Mouse (Mus musculus): ENCODE measurements around the gene Pik3c2b.

Pik3c2b gene

DNA sequence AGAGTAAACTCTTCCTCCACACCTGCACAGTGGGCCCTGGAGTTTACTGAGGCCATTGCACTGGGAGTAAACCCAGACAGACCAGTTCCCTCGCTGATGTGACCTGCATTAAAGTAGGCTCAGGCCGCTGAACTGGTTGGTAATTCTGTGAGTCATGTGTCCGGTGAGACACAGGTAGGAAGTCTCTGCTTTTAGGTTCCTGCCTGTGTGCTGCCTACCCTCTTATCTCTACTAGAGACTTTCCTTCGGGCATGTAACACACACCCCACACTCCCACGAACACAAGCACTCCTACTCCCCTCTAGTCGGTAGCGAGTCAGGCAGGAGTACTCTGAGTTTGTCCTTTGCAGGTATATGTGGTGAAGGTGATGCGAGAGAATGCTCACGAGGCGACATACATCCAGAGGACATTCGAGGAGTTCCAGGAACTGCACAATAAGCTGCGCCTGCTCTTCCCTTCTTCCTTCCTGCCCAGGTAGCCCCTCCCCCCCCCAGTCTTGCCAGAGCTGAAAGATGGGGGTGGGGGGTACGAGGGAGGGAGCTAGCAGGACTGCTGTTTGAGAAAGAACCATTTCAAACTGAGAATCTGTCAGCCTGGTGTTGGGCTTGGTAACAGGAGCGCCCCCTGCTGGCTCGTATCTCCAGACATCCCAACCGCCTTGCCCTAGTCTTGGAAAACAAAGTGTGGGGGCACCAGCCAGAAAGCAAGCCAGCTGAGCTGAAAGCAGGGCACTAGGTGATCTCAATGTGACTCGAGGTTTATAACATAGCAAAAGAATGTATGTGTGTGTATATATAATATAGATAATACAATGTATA lies 55.7 kb downstream of the Pik3c2b start:
- DNase-seq = peak; percentile 84

DNA sequence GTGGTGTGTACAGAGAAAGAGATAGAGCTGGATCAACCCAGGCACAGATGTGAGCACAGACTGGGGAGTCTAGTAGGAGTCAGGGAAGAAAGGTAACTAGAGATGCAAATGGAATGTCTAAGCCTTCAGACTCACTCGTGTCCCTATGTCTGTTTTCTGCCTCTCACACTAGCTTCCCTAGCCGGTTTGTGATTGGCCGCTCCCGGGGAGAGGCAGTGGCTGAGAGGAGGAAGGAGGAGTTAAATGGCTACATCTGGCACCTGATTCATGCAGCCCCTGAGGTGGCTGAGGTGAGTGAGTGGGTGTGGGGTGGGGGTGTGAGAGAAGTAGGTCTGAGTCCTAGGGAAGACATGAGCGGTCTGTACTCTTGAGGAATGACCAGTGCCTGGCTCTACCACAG lies 56.6 kb downstream of the Pik3c2b start:
- no peak for DNase-seq

DNA sequence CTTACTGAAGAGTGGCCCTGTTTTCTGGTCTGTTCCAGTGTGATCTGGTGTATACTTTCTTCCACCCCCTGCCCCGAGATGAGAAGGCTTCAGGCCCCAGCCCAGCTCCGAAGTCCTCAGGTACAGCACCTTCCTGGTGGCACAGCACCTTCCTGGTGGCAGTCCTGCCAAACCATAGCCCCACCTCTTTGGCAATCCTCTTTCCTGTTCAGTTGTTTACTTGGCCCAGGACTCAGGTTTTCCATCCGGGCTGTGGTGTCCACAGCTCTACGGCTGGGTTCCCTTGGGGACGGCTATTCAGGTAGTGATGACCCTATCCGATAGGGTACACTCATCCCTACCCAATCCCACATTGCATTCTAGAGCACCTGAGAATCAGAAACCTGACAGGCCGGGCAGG lies 57.8 kb downstream of the Pik3c2b start:
- DNase-seq = no peak

DNA sequence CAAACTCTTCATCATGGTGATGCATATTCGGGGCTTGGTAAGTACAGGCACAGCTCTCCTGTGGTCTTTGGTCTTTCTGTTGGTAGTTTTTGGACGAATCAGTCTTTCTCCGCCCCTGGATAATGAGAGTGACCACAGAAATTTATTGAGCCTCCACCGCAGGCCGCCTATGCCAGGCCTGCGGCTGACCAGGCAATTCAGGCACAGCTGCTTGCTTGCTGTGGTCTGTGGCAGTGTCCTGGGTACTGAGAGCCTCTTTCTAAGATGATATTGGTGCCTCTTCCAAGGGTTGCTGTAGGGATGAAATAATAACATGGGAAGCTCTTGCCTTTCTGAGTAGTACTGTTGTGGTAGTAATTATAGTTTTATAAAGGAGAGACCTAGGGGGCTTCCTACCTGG lies 58.4 kb downstream of the Pik3c2b start:
- no peak for DNase-seq

DNA sequence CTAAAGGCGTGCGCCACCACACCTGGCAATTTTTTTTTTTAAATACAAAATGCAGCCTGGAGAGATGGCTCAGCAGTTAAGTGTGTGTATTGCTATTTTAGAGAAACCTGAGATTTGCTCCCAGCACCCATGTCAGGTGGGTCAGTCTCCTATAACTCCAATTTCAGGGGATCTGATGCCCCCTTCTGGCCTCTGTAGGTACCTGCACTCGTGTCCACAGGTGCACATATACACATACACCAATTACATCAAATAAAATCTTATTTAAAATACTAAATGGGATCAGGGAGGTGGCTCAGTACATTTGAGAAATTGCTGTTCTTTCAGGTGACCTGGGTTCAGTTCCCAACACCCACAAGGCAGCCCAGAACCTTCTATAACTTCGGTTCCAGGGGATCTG lies 70.6 kb downstream of the Pik3c2b start:
- no peak for DNase-seq

DNA sequence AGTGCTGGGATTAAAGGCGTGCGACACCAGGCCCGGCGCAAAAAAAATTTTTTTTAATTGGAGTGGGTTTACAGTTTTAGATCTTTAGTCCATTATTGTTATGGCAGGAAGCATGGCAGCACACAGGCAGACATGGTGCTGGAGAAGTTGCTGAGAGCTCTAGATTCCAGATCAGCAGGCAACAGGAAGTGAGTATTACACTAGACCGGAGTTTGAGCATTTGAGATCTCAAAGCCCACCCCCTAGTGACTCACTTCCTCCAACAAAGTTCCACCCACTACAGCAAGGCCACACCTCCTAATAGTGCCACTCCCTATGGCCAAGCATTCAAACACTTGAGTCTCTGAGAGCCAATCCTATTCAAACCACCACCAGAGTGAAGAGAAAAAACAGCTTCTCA lies 72.7 kb downstream of the Pik3c2b start:
- DNase-seq = no peak

DNA sequence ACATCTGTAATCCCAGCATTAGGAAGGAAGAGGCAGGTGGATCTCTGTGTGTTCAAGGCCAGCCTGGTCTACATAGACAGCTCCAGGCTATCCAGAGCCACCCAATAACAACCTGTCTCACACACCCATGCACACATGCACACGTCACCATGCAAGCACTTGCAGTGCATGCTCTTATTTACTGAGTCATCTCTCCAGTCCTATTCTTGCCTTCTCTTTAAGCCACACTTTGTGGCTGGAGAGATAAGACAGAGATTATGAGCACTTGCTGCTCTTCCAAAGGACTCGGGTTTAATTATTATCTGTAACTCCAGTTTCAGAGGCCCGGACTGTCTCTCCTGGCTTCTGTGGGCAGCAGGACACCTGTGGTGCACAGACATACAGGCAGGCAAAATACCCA lies 73.4 kb downstream of the Pik3c2b start:
- no peak for DNase-seq

DNA sequence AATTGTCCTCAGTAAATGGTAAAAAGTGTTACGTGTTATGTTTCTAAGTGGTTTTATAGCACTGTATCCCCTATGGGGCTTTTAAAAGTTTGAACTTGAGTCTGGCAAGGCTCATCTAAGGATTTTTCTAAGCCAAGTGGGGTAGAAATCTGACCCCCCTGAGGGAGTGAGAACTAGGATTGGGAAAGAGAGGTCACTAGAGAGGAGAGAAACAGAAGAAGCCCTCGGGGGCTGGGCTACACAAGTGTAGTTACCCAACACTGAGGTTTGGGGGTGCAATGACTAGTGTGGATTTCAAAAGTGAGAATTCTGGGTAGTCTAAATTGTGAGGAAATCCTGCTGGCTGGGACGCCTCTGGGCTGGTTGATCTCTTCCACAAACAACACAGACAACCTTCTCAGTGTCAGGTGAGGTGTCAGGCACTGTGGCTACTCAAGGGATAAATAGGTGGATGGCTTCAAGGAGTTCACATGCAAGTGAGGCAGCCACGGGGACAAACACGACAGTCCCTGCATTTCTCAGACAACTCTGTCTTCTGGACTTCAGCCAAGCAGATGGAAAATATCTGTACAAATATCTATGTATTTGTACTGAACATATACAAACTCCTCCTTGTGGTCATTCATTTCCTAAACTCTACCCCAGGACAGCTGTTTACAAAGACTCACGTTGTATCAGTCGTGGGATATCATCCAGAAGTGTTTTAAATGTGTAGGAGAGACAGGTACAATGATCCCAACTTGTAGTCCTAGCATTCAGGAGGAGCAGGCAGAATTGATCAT lies 74.7 kb downstream of the Pik3c2b start:
- no peak for DNase-seq

DNA sequence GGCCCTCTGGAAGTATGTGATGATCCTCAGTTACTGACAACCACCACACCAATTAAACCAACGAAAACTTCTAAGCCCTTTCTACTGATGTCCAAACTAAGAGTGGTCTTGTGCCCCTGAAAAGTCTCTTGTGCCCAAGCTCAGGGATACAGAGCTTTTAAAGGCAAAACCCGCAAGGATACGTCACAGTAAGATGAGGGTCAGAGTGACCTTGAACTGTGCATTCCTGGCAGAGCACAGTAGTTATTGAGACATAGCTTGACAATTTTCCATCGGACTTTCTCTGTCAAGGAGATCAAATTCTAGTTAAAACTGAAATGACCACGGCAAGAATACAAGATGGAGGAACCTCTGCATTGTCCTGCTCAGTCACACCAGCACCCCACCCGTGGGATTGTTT lies 75.8 kb downstream of the Pik3c2b start:
- no peak for DNase-seq

DNA sequence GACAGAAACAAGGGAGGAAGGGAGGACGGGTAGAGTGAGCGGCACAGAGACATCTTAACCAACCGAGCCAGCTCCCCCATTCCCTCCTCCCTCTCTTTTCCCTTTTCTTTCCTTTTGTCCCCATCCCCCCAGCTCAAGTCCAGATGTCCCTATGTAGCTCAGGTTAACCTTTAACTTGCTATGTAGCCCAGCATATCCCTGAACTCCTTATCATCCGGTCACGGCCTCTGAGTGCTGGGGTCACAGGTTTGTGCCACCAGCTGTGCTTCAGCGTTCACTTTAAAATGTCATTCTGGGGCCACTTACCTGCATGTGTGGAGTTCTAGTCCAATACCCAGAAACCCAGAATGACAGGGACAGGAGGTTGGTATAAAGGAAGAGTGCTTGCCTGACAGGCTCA lies 78.7 kb downstream of the Pik3c2b start:
- DNase-seq = peak; percentile 29

DNA sequence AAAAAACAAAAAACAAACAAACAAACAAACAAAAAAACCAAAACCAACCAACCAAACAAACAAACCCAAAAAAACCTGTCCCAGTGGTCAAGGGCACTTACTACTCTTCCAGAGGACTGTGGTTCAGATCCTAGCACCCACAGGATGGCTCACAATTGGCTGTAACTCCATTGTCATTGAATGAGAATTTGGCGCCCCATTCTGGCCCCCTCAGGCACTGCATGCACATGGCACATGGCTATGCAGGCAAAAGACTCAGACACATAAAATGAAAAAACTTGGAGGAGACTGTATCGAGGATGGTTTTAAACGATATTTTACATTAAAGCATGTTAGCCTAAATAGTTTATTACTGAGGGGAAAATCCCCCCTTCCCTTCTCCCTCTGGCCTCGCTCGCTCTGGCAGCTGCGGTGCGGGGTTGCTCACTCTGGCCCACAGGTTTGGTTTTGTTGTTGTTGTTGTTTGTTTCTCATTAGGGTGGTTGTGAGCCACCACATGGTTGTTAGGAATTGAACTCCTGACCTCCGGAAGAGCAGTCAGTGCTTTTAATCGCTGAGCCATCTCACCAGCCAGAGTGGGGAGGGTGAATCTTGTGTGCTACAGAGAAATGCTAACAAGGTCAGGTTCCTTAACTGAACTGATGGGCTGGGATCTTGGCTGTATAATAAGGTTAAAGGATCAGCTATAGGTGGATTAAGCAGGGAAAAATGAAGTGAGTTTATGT lies 80.3 kb downstream of the Pik3c2b start:
- DNase-seq = no peak

DNA sequence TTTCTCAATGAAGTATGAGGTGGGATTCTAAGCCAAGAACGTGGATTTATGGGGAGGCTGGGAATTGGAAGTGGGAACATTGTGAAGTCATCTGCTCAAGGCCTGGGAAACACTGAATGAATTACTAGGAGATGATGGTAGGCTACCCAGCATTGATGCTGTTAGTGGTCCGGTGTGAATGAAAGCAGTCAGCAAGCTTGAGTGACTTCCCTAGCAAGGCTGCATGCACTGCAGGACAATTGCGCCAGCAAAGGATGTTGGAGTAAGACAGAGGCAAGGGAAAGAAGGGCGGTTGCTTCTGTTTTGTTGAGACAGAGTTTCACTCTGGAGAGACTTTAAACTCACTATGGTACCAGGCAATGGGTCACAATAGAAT lies 80.9 kb downstream of the Pik3c2b start:
- no peak for DNase-seq

DNA sequence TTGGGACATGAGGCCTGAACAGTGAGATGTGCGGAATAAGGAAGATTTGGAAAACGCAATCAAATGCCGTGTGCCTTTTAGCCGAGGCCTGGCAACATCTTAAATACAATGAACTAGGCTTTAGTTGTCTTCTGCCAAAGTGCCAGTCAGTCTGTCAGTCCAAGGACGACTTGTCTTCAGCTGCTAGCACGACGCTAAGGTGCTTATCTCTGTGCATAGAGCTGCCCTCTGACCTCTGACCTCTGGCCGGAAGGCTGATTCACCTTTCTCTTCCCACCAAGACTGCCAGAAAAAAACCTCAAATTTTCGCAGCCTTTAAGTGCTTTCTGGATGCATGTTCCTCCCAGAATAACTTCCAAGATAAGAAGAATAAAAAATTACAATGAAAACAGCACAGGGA lies 81.9 kb downstream of the Pik3c2b start:
- DNase-seq = no peak

DNA sequence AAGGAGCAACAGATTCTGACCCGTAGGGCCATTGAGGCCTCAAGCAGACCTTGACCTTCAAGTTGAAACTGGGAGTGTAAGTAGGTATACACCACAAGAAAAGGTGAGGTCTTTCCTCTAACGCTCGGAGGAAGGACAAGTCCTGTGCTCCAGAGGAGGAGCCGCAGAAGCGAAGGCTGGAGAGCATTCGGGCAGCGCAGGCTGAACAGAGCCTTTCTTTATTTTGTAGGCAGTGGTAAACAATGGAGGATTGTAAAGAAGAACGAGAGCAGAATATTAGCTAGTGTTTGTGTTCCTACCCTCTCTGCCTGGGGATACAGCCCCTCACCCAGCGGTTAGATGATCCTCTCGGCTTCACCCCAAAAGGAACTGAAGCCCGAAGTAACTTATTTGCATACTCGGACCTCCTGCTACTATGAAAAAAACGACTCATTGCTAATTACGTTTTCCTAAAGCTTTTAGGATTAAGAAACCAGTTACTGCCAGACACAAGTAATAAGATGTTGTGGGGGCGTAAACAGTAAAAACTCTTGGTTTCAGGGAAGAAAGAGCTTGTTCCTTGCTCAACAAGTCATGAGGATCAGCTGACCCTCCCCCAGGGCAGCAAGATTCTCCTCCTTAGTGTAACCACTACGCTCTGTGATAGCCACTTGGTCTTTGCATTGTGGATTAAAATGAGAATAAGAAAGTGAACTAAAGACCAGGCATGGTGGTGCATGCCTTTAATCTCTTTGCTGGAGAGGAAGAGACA lies 84.2 kb downstream of the Pik3c2b start:
- DNase-seq = no peak

DNA sequence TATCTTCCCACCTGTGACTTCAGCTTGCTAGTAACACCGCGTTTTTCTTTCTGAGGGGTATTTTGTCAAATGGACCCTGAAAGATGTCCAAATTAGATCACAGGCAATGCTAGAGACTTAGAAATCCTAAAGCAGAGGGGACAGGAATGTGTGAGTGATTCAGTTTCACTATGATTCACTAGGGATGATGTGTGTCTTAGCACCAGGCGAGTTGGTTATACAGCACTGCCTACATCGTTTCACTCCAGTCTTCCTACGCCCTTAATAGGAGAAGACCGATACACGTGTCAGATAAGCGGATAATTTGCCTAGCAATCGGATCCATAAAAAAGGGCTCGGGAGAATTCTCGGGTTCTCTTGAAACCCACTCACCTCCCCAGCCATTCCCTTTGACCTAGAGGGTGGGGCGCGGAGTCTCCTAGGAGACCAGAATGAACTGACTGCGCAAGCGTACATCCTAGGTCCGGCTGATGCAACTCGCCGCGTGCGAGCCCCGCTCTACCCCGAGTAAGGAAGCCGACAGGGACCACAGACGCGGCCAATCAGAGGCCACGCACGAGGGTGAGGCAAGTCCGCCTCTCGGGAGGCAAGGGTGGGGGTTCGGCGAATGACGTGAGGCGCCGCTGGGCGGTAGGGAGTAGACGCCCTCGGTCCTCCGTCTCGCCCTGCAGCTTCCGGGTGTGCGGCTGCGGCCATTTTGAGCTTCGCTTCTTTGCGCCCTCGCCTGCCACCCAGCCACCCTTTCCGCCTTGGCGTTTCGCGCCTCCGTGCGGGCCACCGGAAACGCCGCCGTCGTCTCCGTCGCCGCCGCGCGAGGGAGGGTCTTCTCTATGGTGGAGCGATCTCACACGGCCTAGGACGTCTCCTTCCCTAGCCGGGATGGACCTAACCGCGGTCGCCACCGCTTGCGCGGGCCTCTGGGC lies 85.4 kb downstream of the Pik3c2b start, which contains the start of gene Ppp1r15b:
Gene Ppp1r15b, plus strand, starts transcription at position 506 of the 923 bp plus-strand sequence.
- peak; percentile 98 for DNase-seq

DNA sequence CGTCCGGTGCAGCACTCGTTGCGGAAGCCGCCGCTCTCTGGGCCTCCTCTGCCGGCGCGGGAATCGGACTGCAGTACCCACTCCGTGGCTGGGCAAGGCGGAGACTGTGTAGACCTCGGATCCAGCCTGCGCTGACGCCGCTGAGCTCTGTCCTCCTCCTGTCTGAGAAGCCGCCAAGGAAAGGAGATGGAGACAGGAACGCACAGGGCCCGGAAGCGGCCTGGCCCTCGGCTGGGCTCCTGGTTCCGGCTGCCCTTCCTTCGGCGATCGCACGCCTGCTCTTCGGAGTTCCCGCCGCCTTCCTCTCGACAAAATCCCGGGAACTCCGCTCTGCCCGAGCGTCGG lies 86.1 kb downstream of the Pik3c2b start:
- no peak for DNase-seq

DNA sequence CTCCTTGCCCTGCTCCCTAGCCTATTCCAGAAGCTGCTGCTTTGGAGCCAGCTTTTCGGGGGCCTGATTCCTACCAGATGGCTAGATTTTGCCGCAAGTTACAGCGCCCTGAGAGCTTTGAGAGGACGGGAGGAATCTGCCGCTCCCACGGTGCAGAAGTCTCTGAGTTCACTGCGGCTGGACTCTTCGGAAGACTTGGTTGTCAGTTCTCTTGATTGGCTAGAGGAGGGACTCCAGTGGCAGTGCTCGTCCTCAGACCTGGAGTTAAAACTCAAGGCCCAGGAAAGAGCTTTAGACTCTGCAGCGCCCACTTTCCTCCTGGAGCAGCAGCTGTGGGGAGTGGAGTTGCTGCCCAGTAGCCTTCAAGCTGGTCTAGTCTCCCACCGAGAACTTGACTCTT lies 86.5 kb downstream of the Pik3c2b start:
- DNase-seq = peak; percentile 44

DNA sequence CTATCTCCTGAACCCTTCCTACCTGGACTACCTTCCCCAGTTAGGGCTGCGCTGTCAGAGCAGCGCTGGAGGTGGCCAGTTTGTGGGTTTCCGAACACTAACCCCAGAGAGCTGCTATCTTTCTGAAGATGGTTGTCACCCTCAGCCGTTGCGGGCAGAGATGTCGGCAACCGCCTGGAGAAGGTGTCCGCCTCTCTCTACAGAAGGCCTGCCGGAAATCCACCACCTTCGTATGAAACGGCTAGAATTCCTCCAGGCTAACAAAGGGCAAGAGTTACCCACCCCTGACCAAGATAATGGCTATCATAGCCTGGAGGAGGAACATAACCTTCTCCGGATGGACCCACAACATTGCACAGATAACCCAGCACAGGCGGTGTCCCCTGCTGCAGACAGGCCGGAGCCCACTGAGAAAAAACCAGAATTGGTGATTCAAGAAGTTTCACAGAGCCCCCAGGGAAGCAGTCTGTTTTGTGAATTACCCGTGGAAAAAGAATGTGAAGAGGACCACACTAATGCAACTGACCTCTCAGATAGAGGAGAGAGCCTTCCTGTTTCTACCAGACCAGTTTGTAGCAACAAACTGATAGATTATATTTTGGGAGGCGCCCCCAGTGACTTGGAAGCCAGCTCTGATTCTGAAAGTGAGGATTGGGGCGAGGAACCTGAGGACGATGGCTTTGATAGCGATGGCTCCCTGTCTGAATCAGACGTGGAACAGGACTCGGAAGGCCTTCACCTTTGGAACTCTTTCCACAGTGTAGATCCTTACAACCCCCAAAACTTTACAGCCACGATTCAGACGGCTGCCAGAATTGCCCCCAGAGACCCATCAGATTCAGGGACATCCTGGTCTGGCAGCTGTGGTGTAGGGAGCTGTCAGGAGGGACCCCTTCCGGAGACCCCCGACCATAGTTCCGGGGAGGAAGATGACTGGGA lies 87.2 kb downstream of the Pik3c2b start:
- peak; percentile 37 for DNase-seq

DNA sequence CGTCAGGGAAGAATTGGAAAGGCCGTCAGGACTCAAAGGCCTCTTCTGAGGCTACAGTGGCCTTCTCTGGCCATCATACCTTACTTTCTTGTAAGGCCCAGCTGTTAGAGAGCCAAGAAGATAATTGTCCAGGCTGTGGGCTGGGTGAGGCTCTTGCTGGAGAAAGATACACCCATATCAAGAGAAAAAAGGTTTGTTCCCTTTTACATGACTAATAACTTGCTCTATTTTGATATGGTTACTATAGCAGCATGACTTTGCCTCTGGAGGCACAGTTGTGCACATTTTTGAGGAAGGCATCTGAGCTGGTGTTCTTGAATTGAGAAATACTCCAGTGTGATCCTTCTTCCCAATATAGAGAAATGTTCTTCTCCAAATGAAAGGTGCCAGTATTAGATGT lies 88.0 kb downstream of the Pik3c2b start:
- peak; percentile 23 for DNase-seq

DNA sequence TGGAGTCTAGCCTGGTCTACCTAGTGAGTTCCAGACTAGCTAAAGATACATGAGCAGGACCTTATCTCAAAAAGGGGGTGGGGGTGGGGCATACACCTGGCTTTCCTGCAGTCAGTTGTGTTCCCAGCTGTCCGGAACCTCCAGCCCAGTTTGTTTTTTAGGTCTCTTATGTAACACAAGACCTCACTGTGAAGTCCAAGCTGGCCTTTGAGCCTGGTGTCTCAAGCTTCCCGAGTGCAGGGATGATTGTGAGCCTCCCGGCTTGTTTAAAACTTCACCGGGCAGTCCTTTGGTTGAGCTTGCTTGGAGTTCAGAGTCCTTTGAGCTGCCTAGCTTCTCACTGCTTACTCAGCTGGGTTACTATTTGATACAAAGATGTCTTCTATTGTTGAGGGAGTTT lies 88.6 kb downstream of the Pik3c2b start:
- peak; percentile 53 for DNase-seq

DNA sequence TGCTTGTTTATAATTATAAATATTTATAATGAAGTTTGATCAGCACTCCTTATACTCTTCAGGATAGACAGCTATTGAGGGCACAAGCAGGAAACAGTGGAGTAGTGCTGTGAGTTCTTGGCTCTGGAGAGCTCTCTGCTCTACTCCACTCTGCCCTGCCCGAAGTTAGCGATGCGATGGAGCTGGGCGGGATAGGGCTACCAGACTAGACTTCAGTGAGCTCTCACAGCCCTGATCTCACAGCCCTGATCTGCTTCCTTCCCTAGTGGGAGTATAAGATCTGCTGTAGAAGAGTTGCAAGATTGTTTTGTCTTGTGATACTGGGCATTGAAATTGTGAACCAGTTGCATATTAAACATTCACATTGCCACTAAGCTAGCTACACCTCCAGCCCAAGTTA lies 89.4 kb downstream of the Pik3c2b start:
- DNase-seq = peak; percentile 28

All from kidney, adult 18-20 months (tissue).